Mouse (Mus musculus) spleen, adult 12 weeks (tissue): ENCODE measurements around the gene Ppfia3.
"Not testable (repeated sequence)": the region's sequence is repeated elsewhere in the genome, so short reads cannot be mapped to it uniquely, and the experiment has no call there.

Source experiments
- DNase-seq: peaks from one replicate; pipeline ENCODE4 v3.0.0; 2022; ENCODE audit warnings: low spot score

The Ppfia3 gene

GRCm38 (mm10) chr7:45366652-45367019 is at the start of gene Ppfia3:
Ppfia3 (minus strand) TSS chr7:45367019.
- DNase-seq: no peak

GRCm38 (mm10) chr7:45415636-45416035 is 48.8 kb upstream of the Ppfia3 start:
- no peak for DNase-seq

GRCm38 (mm10) chr7:45414740-45415224 is 48.0 kb upstream of the Ppfia3 start:
- DNase-seq: no peak

- DNase-seq: no peak
Observed at GRCm38 (mm10) chr7:45413864-45414739, 47.3 kb upstream of the Ppfia3 start.

GRCm38 (mm10) chr7:45413113-45413863 is 46.5 kb upstream of the Ppfia3 start, which contains the start of gene Ntf5:
Ntf5 (plus strand) TSS chr7:45413695.
- DNase-seq: no peak

GRCm38 (mm10) chr7:45412421-45412820 is 45.6 kb upstream of the Ppfia3 start:
- DNase-seq: no peak

GRCm38 (mm10) chr7:45409497-45410163 is 42.8 kb upstream of the Ppfia3 start:
- DNase-seq: no peak

GRCm38 (mm10) chr7:45408949-45409348 is 42.1 kb upstream of the Ppfia3 start:
- DNase-seq: no peak

- no peak for DNase-seq
Observed at GRCm38 (mm10) chr7:45408351-45408750, 41.5 kb upstream of the Ppfia3 start.

- no peak for DNase-seq
Observed at GRCm38 (mm10) chr7:45407836-45408235, 41.0 kb upstream of the Ppfia3 start.

- DNase-seq: no peak
Observed at GRCm38 (mm10) chr7:45406157-45407156, 39.6 kb upstream of the Ppfia3 start.

- peak; percentile 50 for DNase-seq
Observed at GRCm38 (mm10) chr7:45405091-45406075, 38.6 kb upstream of the Ppfia3 start, which contains the start of gene Kcna7. Kcna7 (plus strand) TSS chr7:45405653.

- DNase-seq: peak; percentile 36
Observed at GRCm38 (mm10) chr7:45403532-45404261, 36.9 kb upstream of the Ppfia3 start.

GRCm38 (mm10) chr7:45401521-45402085 is 34.8 kb upstream of the Ppfia3 start:
- no peak for DNase-seq

- no peak for DNase-seq
Observed at GRCm38 (mm10) chr7:45396787-45397186, 30.0 kb upstream of the Ppfia3 start.

- DNase-seq: not testable (repeated sequence)
Observed at GRCm38 (mm10) chr7:45396337-45396775, 29.5 kb upstream of the Ppfia3 start.

GRCm38 (mm10) chr7:45395578-45396336 is 28.9 kb upstream of the Ppfia3 start, which contains the start of gene Snrnp70:
Snrnp70 (minus strand) TSS chr7:45395742.
- peak; percentile 100 for DNase-seq

GRCm38 (mm10) chr7:45395129-45395541 is 28.3 kb upstream of the Ppfia3 start:
- no peak for DNase-seq
